Mouse (Mus musculus) frontal cortex, postnatal 25 days (tissue): ENCODE data around the gene Macrod1.

Experiments used
- DNase-seq, 2 experiments: peaks; one replicate each; pipeline ENCODE4 v3.0.0; 2022; ENCODE audit warnings: low spot score in 2 of 2

The Macrod1 gene

GRCm38 (mm10) chr19:7196741-7197270, 140.2 kb downstream of the Macrod1 start:
- DNase-seq = no peak

GRCm38 (mm10) chr19:7197445-7197844, 140.8 kb downstream of the Macrod1 start:
- no peak for DNase-seq

- DNase-seq = no peak
Observed at GRCm38 (mm10) chr19:7199089-7199488, 142.5 kb downstream of the Macrod1 start.

GRCm38 (mm10) chr19:7200427-7200826, 143.8 kb downstream of the Macrod1 start:
- no peak for DNase-seq

GRCm38 (mm10) chr19:7204898-7205297, 148.3 kb downstream of the Macrod1 start:
- DNase-seq = no peak

- DNase-seq = no peak
Observed at GRCm38 (mm10) chr19:7205326-7205725, 148.7 kb downstream of the Macrod1 start.

GRCm38 (mm10) chr19:7205753-7206736, 149.4 kb downstream of the Macrod1 start, which contains the start of gene Otub1:
Gene Otub1, minus strand, starts transcription at chr19:7206316.
- DNase-seq = peak; percentile 84 to 86

GRCm38 (mm10) chr19:7209907-7210646, 153.5 kb downstream of the Macrod1 start:
- no peak for DNase-seq

- no peak for DNase-seq
Observed at GRCm38 (mm10) chr19:7212216-7212615, 155.6 kb downstream of the Macrod1 start.

GRCm38 (mm10) chr19:7213010-7213409, 156.4 kb downstream of the Macrod1 start:
- no peak for DNase-seq

- no peak for DNase-seq
Observed at GRCm38 (mm10) chr19:7214484-7214883, 157.9 kb downstream of the Macrod1 start.

- DNase-seq = peak; percentile 89 to 95
Observed at GRCm38 (mm10) chr19:7217162-7217925, 160.7 kb downstream of the Macrod1 start, which contains the start of gene Cox8a. Gene Cox8a, minus strand, starts transcription at chr19:7217616.

GRCm38 (mm10) chr19:7217926-7218267, 161.3 kb downstream of the Macrod1 start:
- DNase-seq = no peak

- no peak for DNase-seq
Observed at GRCm38 (mm10) chr19:7218753-7219152, 162.1 kb downstream of the Macrod1 start.

- no peak for DNase-seq
Observed at GRCm38 (mm10) chr19:7222196-7222595, 165.6 kb downstream of the Macrod1 start.

GRCm38 (mm10) chr19:7223488-7223887, 166.9 kb downstream of the Macrod1 start:
- no peak for DNase-seq

- DNase-seq = no peak
Observed at GRCm38 (mm10) chr19:7224253-7224652, 167.6 kb downstream of the Macrod1 start.

- DNase-seq = no peak
Observed at GRCm38 (mm10) chr19:7225096-7225690, 168.6 kb downstream of the Macrod1 start.

- DNase-seq = no peak
Observed at GRCm38 (mm10) chr19:7226511-7226914, 169.9 kb downstream of the Macrod1 start.

- DNase-seq = peak; percentile 55 to 69
Observed at GRCm38 (mm10) chr19:7234537-7235221, 178.1 kb downstream of the Macrod1 start.
